Mouse (Mus musculus) bone marrow, adult 2 months (tissue): ENCODE measurements at regions not wholly inside any gene's neighbourhood (a gene's known extent, or its start where the extent isn't known, plus 50 kb on each side); places are given as distances from the start of the nearest gene placed in this dataset.

ENCODE experiments used
- H3K27ac ChIP-seq: fragments of 200-500 bp; 2 replicates; pipeline ENCODE4 v1.5.1; 2012; ENCODE audit warnings: low read depth, mild to moderate bottlenecking, control low read depth, inconsistent platforms, low read length; ENCODE audit not compliant: control insufficient read depth, poor library complexity, insufficient read depth
- H3K4me1 ChIP-seq: fragments of 200-500 bp; 2 replicates; pipeline ENCODE4 v1.6.1; 2011; ENCODE audit warnings: low read length; ENCODE audit not compliant: control insufficient read depth, insufficient read depth
- H3K4me3 ChIP-seq: fragments of 200-500 bp; replicated peaks from 2 replicates; pipeline ENCODE3; 2011; ENCODE audit warnings: mild to moderate bottlenecking, low read depth, low read length, control low read depth; ENCODE audit not compliant: control insufficient read depth
- CTCF ChIP-seq: fragments of 200-500 bp; IDR thresholded peaks from 2 replicates; pipeline ENCODE4 v1.5.1; 2011; ENCODE audit warnings: low read length, control low read depth; ENCODE audit not compliant: control insufficient read depth, insufficient read depth
- POLR2A ChIP-seq: fragments of 200-500 bp; IDR thresholded peaks from 2 replicates; pipeline ENCODE4 v1.6.1; 2011; ENCODE audit warnings: low read depth, mild to moderate bottlenecking, control low read depth, low read length, borderline replicate concordance; ENCODE audit not compliant: control insufficient read depth
- WGBS: fragments of 180-500 bp; shearing (Covaris S2); methylation state at CpG from one replicate; pipeline ENCODE4 v1.1.7; 2018; 5-methylcytosine and 5-hydroxymethylcytosine counted together

DNA sequence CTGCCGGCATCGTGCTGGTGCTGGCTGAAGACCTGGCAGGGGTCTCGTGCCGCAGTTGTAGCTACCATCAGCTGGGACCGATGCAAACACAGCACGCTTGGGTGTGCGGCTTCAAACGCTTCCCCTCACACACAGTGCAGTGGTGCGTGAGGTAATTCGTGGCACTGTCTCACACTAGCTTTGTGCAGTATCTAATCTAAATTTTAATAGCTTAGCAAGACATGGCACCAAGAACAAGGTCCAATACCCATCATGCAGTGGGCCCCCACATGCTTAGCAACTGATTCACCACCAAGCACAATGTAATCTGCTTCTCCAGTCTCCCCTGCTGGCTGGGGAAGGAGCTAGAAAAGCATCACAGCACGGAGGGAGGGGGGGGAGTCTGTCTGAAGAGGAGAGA, 348.2 kb upstream of the Cdh4 start:
- WGBS: 86% methylated on average over 11 of the region's 11 CpGs
- TF ChIP-seq POLR2A (no peak), CTCF (no peak)
- Histone ChIP-seq H3K27ac (no peak overlapping the region), H3K4me3 (no peak overlapping the region), H3K4me1 (no peaks in the 10 kb centered on the region)

DNA sequence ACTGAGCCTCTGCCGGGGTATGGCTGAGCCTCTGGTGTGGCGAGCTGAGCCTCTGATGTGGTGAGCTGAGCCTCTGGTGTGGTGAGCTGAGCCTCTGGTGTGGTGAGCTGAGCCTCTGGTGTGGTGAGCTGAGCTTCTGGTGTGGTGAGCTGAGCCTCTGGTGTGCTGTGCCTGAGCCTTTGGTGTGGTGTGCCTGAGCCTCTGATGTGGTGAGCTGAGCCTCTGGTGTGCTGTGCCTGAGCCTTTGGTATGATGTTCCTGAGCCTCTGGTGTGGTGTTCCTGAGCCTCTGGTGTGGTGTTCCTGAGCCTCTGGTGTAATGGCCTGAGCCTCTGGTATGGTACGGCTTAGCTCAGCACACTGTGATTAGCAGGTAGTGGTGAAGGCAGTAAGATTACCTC, 346.2 kb upstream of the Cdh4 start:
- TF ChIP-seq POLR2A (no peak), CTCF (no peak)
- Histone ChIP-seq H3K4me1 (no peaks in the 10 kb centered on the region), H3K4me3 (no peak overlapping the region), H3K27ac (no peak overlapping the region)
- WGBS: 78% methylated on average over 3 of the region's 3 CpGs

DNA sequence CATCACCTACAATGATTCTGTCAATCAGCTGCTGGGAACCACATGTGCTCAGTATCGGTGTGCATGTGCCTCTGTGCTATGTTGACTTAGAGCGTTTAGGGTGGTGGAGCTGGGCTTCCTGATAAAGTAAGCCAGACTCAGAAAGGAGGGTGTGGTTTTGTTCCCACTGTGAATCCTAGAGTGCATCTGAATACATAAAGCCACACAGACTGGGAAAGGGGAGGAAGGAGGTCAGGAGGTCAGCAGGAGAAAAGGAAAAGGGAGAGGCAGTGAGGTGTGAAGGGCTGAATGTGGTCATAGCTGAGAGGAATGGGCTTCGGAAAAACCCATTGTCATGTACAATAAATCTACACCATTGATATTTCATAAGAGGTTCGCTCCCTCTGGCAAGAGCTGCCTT, 345.4 kb upstream of the Cdh4 start:
- H3K27ac ChIP-seq: no peak overlapping the region
- no peak overlapping the region for H3K4me3 ChIP-seq
- TF ChIP-seq CTCF: no peak
- H3K4me1 ChIP-seq: no peaks in the 10 kb centered on the region
- WGBS: 75% methylated on average over 4 of the region's 4 CpGs

DNA sequence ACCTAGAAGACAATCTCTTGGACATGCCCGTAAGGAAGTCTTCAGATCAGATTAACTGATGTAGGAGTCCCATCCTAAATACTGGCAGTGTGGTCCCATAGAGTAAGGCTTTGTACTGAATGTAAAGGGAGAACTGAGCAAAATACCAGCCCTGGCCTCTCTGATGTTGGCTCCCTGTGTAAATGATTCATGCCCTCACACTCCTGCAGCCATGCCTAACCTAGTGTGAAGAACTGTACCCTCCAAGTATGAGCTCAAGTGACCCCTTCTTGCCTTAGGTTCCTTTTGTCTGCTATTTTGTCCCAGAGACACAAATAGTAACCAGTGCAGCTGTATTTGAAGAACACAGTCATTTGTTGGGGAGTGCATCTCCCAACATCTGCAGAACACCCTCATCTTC, 342.4 kb upstream of the Cdh4 start:
- TF ChIP-seq POLR2A (no peak), CTCF (no peak)
- 69% methylated on average over 1 of the region's 1 CpGs for WGBS

DNA sequence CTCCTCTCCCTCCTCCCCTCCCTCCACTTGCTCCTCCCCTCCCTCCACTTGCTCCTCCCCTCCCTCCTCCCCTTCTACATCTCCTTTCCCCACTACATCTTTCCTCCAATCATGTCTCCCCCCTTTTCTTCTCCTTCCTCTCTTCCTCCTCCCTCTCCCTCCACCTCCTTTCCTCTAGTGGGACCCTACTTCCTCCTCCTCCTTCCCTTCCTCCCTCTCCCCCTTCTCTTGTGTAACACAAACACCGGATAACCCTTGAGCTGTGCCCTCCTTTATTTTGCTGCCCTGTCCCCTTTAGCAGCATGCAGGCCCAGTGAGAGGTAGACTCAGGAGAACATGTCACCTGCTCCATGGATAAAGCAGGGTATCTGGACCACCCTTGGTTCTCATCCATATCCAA, 339.1 kb upstream of the Cdh4 start:
- WGBS: 22% methylated on average over 1 of the region's 1 CpGs
- TF ChIP-seq POLR2A (no peak), CTCF (no peak)

More for the DNA sequence above, 342.4 kb upstream of the Cdh4 start:
- Histone ChIP-seq H3K4me3 (no peak overlapping the region), H3K27ac (no peak overlapping the region), H3K4me1 (no peaks in the 10 kb centered on the region)

DNA sequence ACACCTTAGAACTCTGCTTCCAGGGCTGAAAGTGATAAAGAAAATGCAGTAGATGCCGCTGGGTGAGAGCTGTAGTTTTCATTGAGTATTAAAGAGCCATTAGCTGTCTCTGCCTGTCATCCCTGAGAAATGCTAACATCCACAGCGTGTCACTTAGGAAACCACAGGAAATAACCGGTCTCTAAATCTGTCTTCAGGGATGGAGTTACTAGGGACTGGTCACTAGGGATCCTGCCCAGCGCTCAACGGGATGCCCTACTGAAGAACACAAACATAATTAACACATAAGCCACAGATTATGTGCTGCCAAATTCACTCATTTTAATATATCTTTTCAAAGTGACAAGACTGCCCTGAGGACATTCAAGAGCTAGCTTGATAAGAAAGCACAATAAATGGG, 329.3 kb upstream of the Cdh4 start:
- 43% methylated on average over 5 of the region's 5 CpGs for WGBS
- TF ChIP-seq POLR2A: no peak
- TF ChIP-seq CTCF: no peak
- H3K4me3 ChIP-seq: no peak overlapping the region
- H3K27ac ChIP-seq: no peak overlapping the region
- no peaks in the 10 kb centered on the region for H3K4me1 ChIP-seq

More for the DNA sequence above, 339.1 kb upstream of the Cdh4 start:
- H3K4me3 ChIP-seq: no peak overlapping the region
- H3K4me1 ChIP-seq: no peaks in the 10 kb centered on the region; the same call in 1 of the 2 replicates
- no peak overlapping the region for H3K27ac ChIP-seq

DNA sequence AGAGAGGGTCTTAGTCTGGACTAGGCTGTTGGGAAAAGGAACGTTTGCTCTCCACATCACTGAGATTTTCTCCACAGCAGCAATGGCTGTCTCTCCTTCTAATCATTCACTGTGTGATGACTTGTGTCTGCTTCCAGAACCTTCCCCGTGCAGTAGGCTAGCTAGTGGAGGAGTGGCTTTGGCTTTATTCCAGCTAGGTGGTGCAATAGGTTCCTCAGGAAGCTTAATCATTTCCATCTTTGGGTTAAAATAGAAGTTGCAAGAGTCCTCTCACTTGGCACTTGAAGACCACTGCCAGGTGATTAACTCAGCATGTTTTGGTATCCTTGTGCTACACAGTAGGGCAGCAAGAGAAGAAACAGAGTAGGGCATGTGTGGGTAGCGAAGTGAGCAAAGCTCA, 314.2 kb upstream of the Cdh4 start:
- Histone ChIP-seq H3K4me1 (no peaks in the 10 kb centered on the region), H3K4me3 (no peak overlapping the region), H3K27ac (no peak overlapping the region)
- 43% methylated on average over 3 of the region's 3 CpGs for WGBS
- TF ChIP-seq POLR2A (no peak), CTCF (no peak)

DNA sequence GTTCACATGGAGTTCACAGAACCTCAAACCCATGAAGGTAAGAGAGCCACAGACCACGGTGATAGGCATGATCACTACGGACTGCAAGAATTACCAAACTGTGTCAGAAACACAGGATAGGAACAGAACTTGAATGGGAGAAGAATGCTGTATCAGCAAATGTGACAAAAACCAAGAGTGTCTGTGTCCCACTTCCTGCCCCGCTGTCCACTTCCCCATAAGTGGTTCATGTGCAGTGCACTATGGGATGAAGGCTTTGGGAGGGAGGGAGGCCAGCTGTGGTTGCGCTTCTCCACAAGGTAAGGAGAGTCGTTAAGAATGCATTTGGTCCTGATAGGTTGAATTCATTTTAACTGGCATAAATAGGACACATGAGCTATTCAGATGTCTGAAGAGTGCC, 313.8 kb upstream of the Cdh4 start:
- WGBS: 28% methylated on average over 5 of the region's 5 CpGs
- no peaks in the 10 kb centered on the region for H3K4me1 ChIP-seq
- TF ChIP-seq POLR2A (no peak), CTCF (no peak)

DNA sequence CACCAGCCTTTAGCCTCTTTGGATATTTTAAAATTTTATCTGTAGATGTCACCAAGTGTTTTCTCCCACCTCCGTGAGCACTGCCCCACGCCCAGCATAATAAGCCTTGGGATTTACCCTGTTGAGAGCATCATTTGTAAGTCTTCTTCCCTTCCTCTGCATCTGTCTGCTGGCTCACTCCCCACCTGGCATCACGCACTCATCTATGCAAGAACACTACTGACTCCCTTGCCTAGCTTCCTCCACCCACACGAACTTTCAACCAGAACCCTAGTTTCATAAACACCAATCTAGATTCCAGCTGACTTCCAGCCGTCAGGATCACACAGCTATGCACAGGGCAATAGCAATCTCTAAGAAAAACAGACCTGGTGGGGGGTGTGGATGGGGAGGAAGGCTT, 311.2 kb upstream of the Cdh4 start:
- no peak for TF ChIP-seq CTCF
- TF ChIP-seq POLR2A: no peak
- 71% methylated on average over 5 of the region's 5 CpGs for WGBS
- Histone ChIP-seq H3K4me3 (no peak overlapping the region), H3K4me1 (no peaks in the 10 kb centered on the region), H3K27ac (no peak overlapping the region)

More for the DNA sequence above, 313.8 kb upstream of the Cdh4 start:
- Histone ChIP-seq H3K27ac (no peak overlapping the region), H3K4me3 (no peak overlapping the region)
